Mouse (Mus musculus) CH12.LX (cell line): Measurements from ENCODE around the gene Ugt1a5. TPM values are rescaled to one million over a fixed set of nuclear protein-coding genes. Genes with fewer than 3 reads are reported as not detected.

Source experiments
- DNase-seq: peaks from one replicate; pipeline ENCODE4 v3.0.0-alpha.2; 2013; ENCODE audit errors: extremely low read depth
- H3K27ac ChIP-seq: 2 replicates; pipeline ENCODE4 v1.5.1; 2012; ENCODE audit warnings: low read depth, mild to moderate bottlenecking, control low read depth, moderate library complexity; ENCODE audit not compliant: insufficient read depth
- H3K27me3 ChIP-seq: replicated peaks from 2 replicates; pipeline ENCODE3; 2012; ENCODE audit warnings: inconsistent platforms
- H3K36me3 ChIP-seq, 2 experiments: replicated peaks in 1 of 2; 2 replicates each; pipeline versions ENCODE3 to v1.6.1; 2012; ENCODE audit warnings: inconsistent platforms in 1 of 2, low read length in 1 of 2, mild to moderate bottlenecking in 1 of 2, mixed read lengths in 1 of 2, moderate library complexity in 1 of 2; ENCODE audit not compliant: control insufficient read depth in 1 of 2, insufficient read depth in 1 of 2
- H3K4me1 ChIP-seq, 2 experiments: 2 replicates each; pipeline ENCODE4 v1.6.1; 2012; ENCODE audit warnings: inconsistent platforms in 1 of 2, moderate library complexity in 1 of 2; ENCODE audit not compliant: insufficient read depth in 2 of 2, control insufficient read depth in 1 of 2
- H3K4me2 ChIP-seq: 2 replicates; pipeline ENCODE4 v1.6.1; 2012; ENCODE audit warnings: low read depth, mild to moderate bottlenecking, control low read depth; ENCODE audit not compliant: poor library complexity, insufficient read depth, severe bottlenecking
- H3K4me3 ChIP-seq, 3 experiments: fragments of 150-350 bp in 1 of 3; sonication (generic) in 1 of 3; replicated peaks in 1 of 3; 2 replicates each; pipeline versions ENCODE3 to v1.5.1; 2011 to 2012; ENCODE audit warnings: low read depth in 2 of 3, low read length in 2 of 3, mild to moderate bottlenecking in 2 of 3, moderate library complexity in 2 of 3, control low read depth in 1 of 3, improper control_type of control experiment in 1 of 3, inconsistent platforms in 1 of 3, mixed read lengths in 1 of 3; ENCODE audit not compliant: poor library complexity in 1 of 3
- H3K79me2 ChIP-seq: replicated peaks from 2 replicates; pipeline ENCODE4 v1.6.1; 2012; ENCODE audit warnings: mild to moderate bottlenecking, moderate library complexity; ENCODE audit not compliant: control insufficient read depth, poor library complexity, insufficient read depth, severe bottlenecking; ENCODE audit errors: extremely low read depth
- H3K9ac ChIP-seq: 2 replicates; pipeline ENCODE4 v1.6.1; 2012; ENCODE audit warnings: low read depth, mild to moderate bottlenecking, control low read depth, moderate library complexity; ENCODE audit not compliant: insufficient read depth
- H3K9me3 ChIP-seq: replicated peaks from 2 replicates; pipeline ENCODE3; 2012; ENCODE audit warnings: low read length, inconsistent platforms, mixed read lengths
- CHD2 ChIP-seq: IDR thresholded peaks from 2 replicates; pipeline ENCODE4 v1.6.1; 2011; ENCODE audit warnings: low read length, improper control_type of control experiment
- CTCF ChIP-seq, 2 experiments: IDR thresholded peaks in 1 of 2; conservative IDR thresholded peaks in 1 of 2; 2 replicates each; pipeline ENCODE4 v1.5.1; 2011 to 2012; ENCODE audit warnings: low read depth in 2 of 2, low read length in 2 of 2, improper control_type of control experiment in 1 of 2, inconsistent platforms in 1 of 2, mild to moderate bottlenecking in 1 of 2, moderate library complexity in 1 of 2
- E2F4 ChIP-seq: IDR thresholded peaks from 2 replicates; pipeline ENCODE4 v1.6.1; 2011; ENCODE audit warnings: low read depth, low read length, improper control_type of control experiment; ENCODE audit not compliant: insufficient replicate concordance
- ELF1 ChIP-seq: IDR thresholded peaks from 2 replicates; pipeline ENCODE4 v1.6.1; 2014; ENCODE audit warnings: low read depth, mild to moderate bottlenecking, inconsistent platforms, low read length, improper control_type of control experiment
- EP300 ChIP-seq: IDR thresholded peaks from 2 replicates; pipeline ENCODE4 v1.6.1; 2011; ENCODE audit warnings: low read length, improper control_type of control experiment
- GABPA ChIP-seq: IDR thresholded peaks from 2 replicates; pipeline ENCODE4 v1.6.1; 2012; ENCODE audit warnings: low read depth, low read length, improper control_type of control experiment, inconsistent platforms; ENCODE audit not compliant: insufficient replicate concordance
- HCFC1 ChIP-seq: IDR thresholded peaks from 2 replicates; pipeline ENCODE4 v1.6.1; 2012; ENCODE audit warnings: low read depth, mild to moderate bottlenecking, inconsistent platforms, low read length, improper control_type of control experiment
- IRF4 ChIP-seq: IDR thresholded peaks from 2 replicates; pipeline ENCODE4 v1.6.1; 2014; ENCODE audit warnings: low read depth, mild to moderate bottlenecking, inconsistent platforms, low read length, improper control_type of control experiment
- KAT2A ChIP-seq: IDR thresholded peaks from 2 replicates; pipeline ENCODE4 v1.6.1; 2012; ENCODE audit warnings: low read length, improper control_type of control experiment, inconsistent platforms; ENCODE audit not compliant: insufficient replicate concordance
- MAFK ChIP-seq: IDR thresholded peaks from 2 replicates; pipeline ENCODE4 v1.6.1; 2011; ENCODE audit warnings: low read length, improper control_type of control experiment; ENCODE audit not compliant: insufficient replicate concordance
- MAX ChIP-seq: IDR thresholded peaks from 2 replicates; pipeline ENCODE4 v1.6.1; 2011; ENCODE audit warnings: low read length, improper control_type of control experiment
- MAZ ChIP-seq: IDR thresholded peaks from 2 replicates; pipeline ENCODE4 v1.6.1; 2012; ENCODE audit warnings: low read depth, mild to moderate bottlenecking, inconsistent platforms, low read length, improper control_type of control experiment, moderate library complexity
- MEF2A ChIP-seq: IDR thresholded peaks from 2 replicates; pipeline ENCODE4 v1.6.1; 2014; ENCODE audit warnings: low read depth, mild to moderate bottlenecking, inconsistent platforms, low read length, improper control_type of control experiment, borderline replicate concordance
- MXI1 ChIP-seq: IDR thresholded peaks from 2 replicates; pipeline ENCODE4 v1.6.1; 2011; ENCODE audit warnings: mild to moderate bottlenecking, low read depth, low read length, improper control_type of control experiment
- NRF1 ChIP-seq: IDR thresholded peaks from 2 replicates; pipeline ENCODE4 v1.6.1; 2014; ENCODE audit warnings: low read depth, mild to moderate bottlenecking, inconsistent platforms, low read length, improper control_type of control experiment, moderate library complexity
- POLR2AphosphoS2 ChIP-seq: IDR thresholded peaks from 2 replicates; pipeline ENCODE4 v1.6.1; 2011; ENCODE audit warnings: low read depth, low read length, improper control_type of control experiment
- SIN3A ChIP-seq: IDR thresholded peaks from 2 replicates; pipeline ENCODE4 v1.6.1; 2012; ENCODE audit warnings: low read length, improper control_type of control experiment, inconsistent platforms
- SMC3 ChIP-seq: IDR thresholded peaks from 2 replicates; pipeline ENCODE4 v1.6.1; 2011; ENCODE audit warnings: low read depth, low read length, improper control_type of control experiment
- USF1 ChIP-seq: IDR thresholded peaks from 2 replicates; pipeline ENCODE4 v1.6.1; 2014; ENCODE audit warnings: low read depth, mild to moderate bottlenecking, inconsistent platforms, low read length, improper control_type of control experiment
- USF2 ChIP-seq: conservative IDR thresholded peaks from 2 replicates; pipeline ENCODE4 v1.6.1; 2011; ENCODE audit warnings: low read depth, low read length, improper control_type of control experiment
- ZMIZ1 ChIP-seq: IDR thresholded peaks from 2 replicates; pipeline ENCODE4 v1.6.1; 2012; ENCODE audit warnings: low read depth, mild to moderate bottlenecking, inconsistent platforms, low read length, improper control_type of control experiment
- dilution Hi-C: fragments of 300-500 bp; cut with MboI; formaldehyde crosslinking; loops from 2 replicates; pipeline ENCODE4 v1.14.3; 2020; ENCODE audit warnings: low sequenced_read_pairs; ENCODE audit not compliant: extremely low pct_unique_long_range_greater_than_20kb, extremely low pct_ligation_motif_present
- in situ Hi-C: fragments of 300-500 bp; cut with MboI; formaldehyde crosslinking; loops from 3 replicates; pipeline ENCODE4 v1.14.3; 2019; ENCODE audit warnings: low sequenced_read_pairs, low pct_ligation_motif_present, low pct_unique_long_range_greater_than_20kb, mixed read lengths
- polyA plus RNA-seq: library from polyadenylated mRNA; unstranded; fragments of >175 nt; gene quantifications from 2 replicates; pipeline ENCODE4 v1.2.1, GENCODE M21; 2012; ENCODE audit warnings: low read depth; ENCODE audit not compliant: insufficient read length
- total RNA-seq, 2 experiments: library from RNA; depleted of rRNA; stranded (reverse); fragments of 300-350 nt in 1 of 2; fragments of >200 nt in 1 of 2; gene quantifications; 2 replicates each; pipeline ENCODE4 v1.2.3; 2012 to 2014

Gene Ugt1a5
- total and polyA plus RNA-seq, 3 experiments, result not detected

DNA sequence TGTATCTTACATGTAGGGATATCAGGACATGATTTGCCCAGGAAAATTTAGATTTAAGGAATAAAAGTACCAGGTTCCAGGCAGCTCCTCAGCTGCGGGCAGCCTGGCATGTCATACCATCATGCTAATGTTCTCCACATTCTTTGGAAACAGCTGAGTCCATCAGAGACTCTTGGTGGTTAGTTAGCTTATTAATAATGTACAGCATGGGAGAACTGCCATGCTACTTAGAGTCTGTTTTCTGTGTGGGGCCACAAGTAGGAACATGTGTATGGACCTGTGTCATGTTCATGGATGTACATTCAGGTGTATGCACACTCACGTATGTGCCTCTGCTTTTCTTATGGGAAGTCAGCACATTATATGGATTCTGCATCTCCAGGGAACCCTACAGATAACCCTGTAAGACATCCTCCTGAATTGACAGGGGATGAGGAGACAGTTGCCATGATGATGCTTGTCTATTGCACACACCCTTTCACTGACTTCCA, 48.7 kb downstream of the Ugt1a5 start:
- H3K4me3 ChIP-seq, result no peak overlapping the region
- peaks cover 73% of the 10 kb centered on the region for H3K9me3 ChIP-seq
- no peaks in the 10 kb centered on the region for H3K27me3 ChIP-seq
- no peaks in the 10 kb centered on the region for H3K79me2 ChIP-seq
- no peak overlapping the region for H3K27ac ChIP-seq
- DNase-seq, result peak; percentile 2
- in situ Hi-C loops, result no loop called here
- H3K36me3 ChIP-seq, result no peaks in the 10 kb centered on the region
- no peak overlapping the region for H3K9ac ChIP-seq
- H3K4me2 ChIP-seq, result no peak overlapping the region
- TF ChIP-seq E2F4 (no peak), MAX (0 out of 2 replicates have a peak, but pooled peaks have one; percentile 34), CHD2 (peak; percentile 21; the same call in 1 of the 2 replicates), GABPA (no peak), MEF2A (no peak), EP300 (no peak), MXI1 (no peak)
- H3K4me1 ChIP-seq, result no peaks in the 10 kb centered on the region
- dilution Hi-C loops, result no loop called here

DNA sequence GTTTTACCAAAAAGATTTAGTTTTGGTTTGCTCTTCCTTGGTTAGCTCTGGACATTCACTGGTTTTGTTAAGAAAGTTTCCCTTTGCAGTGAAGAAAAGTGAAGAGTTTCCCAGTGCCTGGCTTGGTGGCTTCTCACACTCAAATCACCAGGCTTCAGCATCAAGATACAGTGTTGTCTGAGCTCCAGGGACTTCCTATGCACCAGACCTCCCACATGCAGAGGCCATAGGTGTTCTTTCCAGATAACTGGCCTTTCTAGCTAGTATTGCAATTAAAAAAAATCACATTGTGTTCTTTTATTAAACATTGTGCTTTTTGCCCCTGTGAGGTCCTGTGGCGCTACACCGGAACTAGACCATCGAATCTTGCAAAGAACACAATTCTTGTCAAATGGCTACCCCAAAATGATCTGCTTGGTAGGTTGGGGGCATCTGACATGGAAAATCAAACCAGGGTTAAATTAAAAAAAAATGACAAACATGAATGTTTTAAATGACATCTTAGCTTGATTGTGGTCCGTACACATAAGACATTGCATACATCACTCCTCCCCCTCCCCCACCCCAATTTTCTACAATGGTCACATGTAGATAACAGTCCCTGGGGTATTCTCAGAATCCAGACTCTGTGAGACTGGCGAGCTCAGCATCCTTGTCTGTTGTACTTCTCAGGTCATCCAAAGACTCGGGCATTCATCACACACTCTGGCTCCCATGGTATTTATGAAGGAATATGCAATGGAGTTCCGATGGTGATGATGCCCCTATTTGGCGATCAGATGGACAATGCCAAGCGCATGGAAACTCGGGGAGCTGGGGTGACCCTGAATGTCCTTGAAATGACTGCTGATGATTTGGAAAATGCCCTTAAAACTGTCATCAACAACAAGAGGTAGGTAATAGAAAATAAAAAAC, 49.9 kb downstream of the Ugt1a5 start:
- Histone ChIP-seq H3K9ac (no peak overlapping the region), H3K4me2 (no peak overlapping the region), H3K27ac (no peak overlapping the region), H3K9me3 (peaks cover 80% of the 10 kb centered on the region), H3K36me3 (no peaks in the 10 kb centered on the region), H3K4me1 (no peaks in the 10 kb centered on the region), H3K27me3 (no peaks in the 10 kb centered on the region), H3K79me2 (no peaks in the 10 kb centered on the region), H3K4me3 (no peak overlapping the region)
- DNase-seq, result peak; percentile 5
- no peak for TF ChIP-seq CHD2
- TF ChIP-seq IRF4, result no peak
- in situ Hi-C loops (no loop called here), dilution Hi-C loops (no loop called here)

DNA sequence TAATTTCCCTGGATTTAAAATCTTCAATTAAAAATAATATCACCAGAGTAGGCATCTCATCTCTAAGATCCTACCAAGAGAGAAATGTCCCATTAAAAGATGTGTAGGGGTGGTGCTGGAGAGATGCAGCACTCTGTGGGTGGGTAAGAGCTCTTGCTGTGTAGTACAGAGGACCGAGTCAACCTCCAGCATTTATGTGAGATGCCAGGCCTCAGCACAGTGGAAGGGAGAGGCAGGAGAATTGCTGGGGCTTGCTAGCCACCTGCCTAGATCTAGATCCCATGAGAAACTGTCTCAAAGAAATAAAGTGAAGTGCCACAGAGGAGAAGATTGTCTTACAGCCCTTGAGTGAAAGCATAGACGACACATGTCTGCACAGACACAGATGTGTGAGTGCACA, 50.7 kb downstream of the Ugt1a5 start:
- no peaks in the 10 kb centered on the region for H3K4me1 ChIP-seq
- no peaks in the 10 kb centered on the region for H3K36me3 ChIP-seq
- H3K79me2 ChIP-seq, result no peaks in the 10 kb centered on the region
- peak; percentile 2 for DNase-seq
- H3K4me2 ChIP-seq, result no peak overlapping the region
- H3K4me3 ChIP-seq, result no peak overlapping the region
- TF ChIP-seq MAFK (no peak), USF2 (no peak), MXI1 (no peak), HCFC1 (no peak), USF1 (no peak), GABPA (no peak), MAZ (no peak), CTCF (conservative IDR thresholded peaks at IDR 0.05 in 1 of 2, IDR thresholded peaks at IDR 0.05 in 1 of 2; ENCODE audit: low read depth in 2 of 2, low read length in 2 of 2) (no peak), NRF1 (no peak), POLR2AphosphoS2 (no peak), EP300 (no peak), E2F4 (no peak), SIN3A (no peak), SMC3 (no peak), ELF1 (no peak), ZMIZ1 (no peak), CHD2 (no peak), KAT2A (no peak)
- TF ChIP-seq, all 38 proteins: peak for 0
- Histone ChIP-seq H3K9ac (no peak overlapping the region), H3K9me3 (peaks cover 84% of the 10 kb centered on the region), H3K27ac (no peak overlapping the region), H3K27me3 (no peaks in the 10 kb centered on the region)
- dilution Hi-C loops, result no loop called here
- in situ Hi-C loops, result no loop called here
